Mouse (Mus musculus): Measurements from ENCODE around the gene Gk5. TPM values are rescaled to one million over a fixed set of nuclear protein-coding genes. Genes with fewer than 3 reads are reported as not detected.

Gene Gk5
- polyA plus RNA-seq, 1 experiment from 2014 or later, result 2.8 TPM

DNA sequence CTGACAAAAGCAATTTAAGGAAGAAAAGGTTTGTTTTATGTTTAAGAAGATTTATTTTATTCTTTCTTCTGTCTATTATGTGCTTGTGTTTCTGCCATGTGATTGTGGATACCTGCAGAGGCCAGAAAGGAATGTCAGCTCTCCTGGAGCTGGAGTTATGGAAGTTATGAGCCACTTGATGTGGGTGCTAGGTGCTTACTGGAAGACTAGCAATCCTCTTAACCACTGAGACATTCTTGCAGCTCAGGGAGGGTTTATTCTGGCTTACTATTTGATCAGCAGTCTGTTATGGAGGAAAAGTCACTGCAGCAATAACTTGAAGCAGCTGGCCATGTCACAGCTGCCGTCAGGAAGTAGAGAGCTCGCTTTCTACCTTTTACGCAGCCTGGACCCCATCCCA lies 84.5 kb downstream of the Gk5 start:
- ATAC-seq, result no peak
- Histone ChIP-seq H3K36me3 (ENCODE audit: control insufficient read depth, insufficient read depth) (no peaks in the 10 kb centered on the region), H3K27me3 (replicated peaks; ENCODE audit: control insufficient read depth, insufficient read depth, low read length) (no peaks in the 10 kb centered on the region), H3K9ac (replicated peaks; ENCODE audit: low read depth, low read length) (no peak overlapping the region), H3K27ac (ENCODE audit: low read length) (no peak overlapping the region), H3K4me1 (replicated peaks; ENCODE audit: control insufficient read depth, insufficient read depth, low read length) (no peaks in the 10 kb centered on the region), H3K9me3 (ENCODE audit: control insufficient read depth, low read length) (no peaks in the 10 kb centered on the region), H3K4me3 (replicated peaks; ENCODE audit: low read length) (no peak overlapping the region), H3K4me2 (ENCODE audit: low read length) (no peak overlapping the region)
- 97% methylated on average over 3 of the region's 3 CpGs for WGBS

GRCm38 (mm10) chr9:96207428-96207827 lies 88.3 kb downstream of the Gk5 start:
- Histone ChIP-seq H3K4me1 (replicated peaks; ENCODE audit: control insufficient read depth, insufficient read depth, low read length) (no peaks in the 10 kb centered on the region), H3K9ac (replicated peaks; ENCODE audit: low read depth, low read length) (no peak overlapping the region), H3K4me2 (ENCODE audit: low read length) (no peak overlapping the region), H3K9me3 (ENCODE audit: control insufficient read depth, low read length) (no peaks in the 10 kb centered on the region), H3K27me3 (replicated peaks; ENCODE audit: control insufficient read depth, insufficient read depth, low read length) (no peaks in the 10 kb centered on the region), H3K4me3 (replicated peaks; ENCODE audit: low read length) (no peak overlapping the region), H3K27ac (ENCODE audit: low read length) (no peak overlapping the region), H3K36me3 (ENCODE audit: control insufficient read depth, insufficient read depth) (no peaks in the 10 kb centered on the region)
- WGBS, result 98% methylated on average over 3 of the region's 3 CpGs
- no peak for ATAC-seq

DNA sequence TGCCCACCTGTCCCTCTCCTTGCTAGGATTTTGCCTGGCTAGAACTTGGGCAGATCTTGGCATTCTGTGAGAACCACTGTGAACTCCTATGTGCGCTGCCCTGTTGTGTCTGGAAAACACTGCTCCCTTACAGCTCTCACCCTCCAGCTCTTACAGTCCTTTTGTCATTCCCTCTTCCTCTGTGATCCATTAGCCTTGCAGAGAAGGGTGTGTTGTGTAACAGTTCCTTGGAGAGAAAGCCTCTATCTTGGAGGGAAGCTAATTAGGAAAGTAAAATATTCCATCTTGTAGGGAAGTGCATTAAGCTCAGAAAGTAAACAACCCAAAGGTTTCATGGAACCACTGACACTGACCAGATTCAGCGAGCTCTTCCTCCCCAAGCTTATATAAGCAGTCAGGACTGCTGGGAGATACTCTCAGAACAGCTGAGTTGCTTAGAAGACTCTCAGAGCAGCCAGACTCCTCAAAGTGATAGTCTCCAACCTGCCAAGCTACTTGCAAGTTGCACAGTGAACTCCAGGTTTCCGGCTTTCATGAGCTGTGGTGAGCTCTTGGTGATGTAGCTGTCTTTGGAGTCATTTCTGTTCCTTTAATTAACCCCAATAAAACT lies 94.0 kb downstream of the Gk5 start:
- Histone ChIP-seq H3K4me2 (ENCODE audit: low read length) (no peak overlapping the region), H3K4me3 (replicated peaks; ENCODE audit: low read length) (no peak overlapping the region), H3K9me3 (ENCODE audit: control insufficient read depth, low read length) (no peaks in the 10 kb centered on the region), H3K27ac (ENCODE audit: low read length) (no peak overlapping the region), H3K4me1 (replicated peaks; ENCODE audit: control insufficient read depth, insufficient read depth, low read length) (no peaks in the 10 kb centered on the region), H3K9ac (replicated peaks; ENCODE audit: low read depth, low read length) (no peak overlapping the region), H3K27me3 (replicated peaks; ENCODE audit: control insufficient read depth, insufficient read depth, low read length) (no peaks in the 10 kb centered on the region), H3K36me3 (ENCODE audit: control insufficient read depth, insufficient read depth) (no peaks in the 10 kb centered on the region)
- ATAC-seq, result no peak
- 85% methylated on average over 3 of the region's 3 CpGs for WGBS

DNA sequence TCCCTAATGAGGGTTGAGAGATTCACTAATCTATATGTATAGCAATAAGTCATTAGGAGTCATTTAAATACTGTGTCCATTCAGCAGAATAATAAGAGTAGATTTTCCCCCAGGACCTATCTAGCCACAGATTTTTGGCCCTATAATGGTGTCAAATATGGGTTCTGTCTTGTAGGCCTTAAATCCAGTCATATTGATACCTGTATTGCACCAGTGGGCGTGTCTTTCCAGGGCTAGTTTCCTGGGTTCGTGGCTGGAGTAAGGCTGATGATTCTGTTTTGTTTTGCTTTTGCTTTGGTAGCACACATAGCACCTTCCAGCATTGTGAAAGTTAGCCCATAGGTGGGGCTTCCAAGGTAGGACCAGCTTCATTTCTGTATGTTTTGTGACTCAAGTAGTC lies 95.0 kb downstream of the Gk5 start:
- Histone ChIP-seq H3K9me3 (ENCODE audit: control insufficient read depth, low read length) (no peaks in the 10 kb centered on the region), H3K4me3 (replicated peaks; ENCODE audit: low read length) (no peak overlapping the region), H3K27ac (ENCODE audit: low read length) (no peak overlapping the region), H3K4me1 (replicated peaks; ENCODE audit: control insufficient read depth, insufficient read depth, low read length) (no peaks in the 10 kb centered on the region; the same call in 1 of the 2 replicates), H3K9ac (replicated peaks; ENCODE audit: low read depth, low read length) (no peak overlapping the region), H3K27me3 (replicated peaks; ENCODE audit: control insufficient read depth, insufficient read depth, low read length) (no peaks in the 10 kb centered on the region), H3K4me2 (ENCODE audit: low read length) (no peak overlapping the region), H3K36me3 (ENCODE audit: control insufficient read depth, insufficient read depth) (no peaks in the 10 kb centered on the region)
- WGBS, result 96% methylated on average over 2 of the region's 2 CpGs
- no peak for ATAC-seq

- Histone ChIP-seq H3K27ac (ENCODE audit: low read length) (no peak overlapping the region), H3K4me2 (ENCODE audit: low read length) (no peak overlapping the region), H3K9ac (replicated peaks; ENCODE audit: low read depth, low read length) (no peak overlapping the region), H3K9me3 (ENCODE audit: control insufficient read depth, low read length) (no peaks in the 10 kb centered on the region), H3K4me1 (replicated peaks; ENCODE audit: control insufficient read depth, insufficient read depth, low read length) (no peaks in the 10 kb centered on the region; the same call in 1 of the 2 replicates), H3K27me3 (replicated peaks; ENCODE audit: control insufficient read depth, insufficient read depth, low read length) (no peaks in the 10 kb centered on the region), H3K4me3 (replicated peaks; ENCODE audit: low read length) (no peak overlapping the region), H3K36me3 (ENCODE audit: control insufficient read depth, insufficient read depth) (no peaks in the 10 kb centered on the region)
- 86% methylated on average over 1 of the region's 1 CpGs for WGBS
- no peak for ATAC-seq
Observed at GRCm38 (mm10) chr9:96217299-96217698, 98.1 kb downstream of the Gk5 start.

- no peak for ATAC-seq
- H3K4me1 ChIP-seq (replicated peaks; ENCODE audit: control insufficient read depth, insufficient read depth, low read length), result no peaks in the 10 kb centered on the region; the same call in 1 of the 2 replicates
- H3K4me3 ChIP-seq (replicated peaks; ENCODE audit: low read length), result no peak overlapping the region
- no peaks in the 10 kb centered on the region for H3K36me3 ChIP-seq (ENCODE audit: control insufficient read depth, insufficient read depth)
- no peak overlapping the region for H3K27ac ChIP-seq (ENCODE audit: low read length)
- H3K27me3 ChIP-seq (replicated peaks; ENCODE audit: control insufficient read depth, insufficient read depth, low read length), result no peaks in the 10 kb centered on the region
- no peak overlapping the region for H3K9ac ChIP-seq (replicated peaks; ENCODE audit: low read depth, low read length)
- no peak overlapping the region for H3K4me2 ChIP-seq (ENCODE audit: low read length)
- no peaks in the 10 kb centered on the region for H3K9me3 ChIP-seq (ENCODE audit: control insufficient read depth, low read length)
Observed at GRCm38 (mm10) chr9:96217799-96218198, 98.6 kb downstream of the Gk5 start.

GRCm38 (mm10) chr9:96219114-96219669 lies 100.0 kb downstream of the Gk5 start:
- H3K36me3 ChIP-seq (ENCODE audit: control insufficient read depth, insufficient read depth), result no peaks in the 10 kb centered on the region
- WGBS, result 67% methylated on average over 2 of the region's 2 CpGs
- H3K27ac ChIP-seq (ENCODE audit: low read length), result 0 out of 2 replicates have a peak overlapping the region, but pooled peaks have one; percentile 24
- H3K27me3 ChIP-seq (replicated peaks; ENCODE audit: control insufficient read depth, insufficient read depth, low read length), result no peaks in the 10 kb centered on the region
- H3K9me3 ChIP-seq (ENCODE audit: control insufficient read depth, low read length), result no peaks in the 10 kb centered on the region
- H3K4me3 ChIP-seq (replicated peaks; ENCODE audit: low read length), result no peak overlapping the region
- ATAC-seq, result peak; percentile 83
- H3K9ac ChIP-seq (replicated peaks; ENCODE audit: low read depth, low read length), result no peak overlapping the region
- H3K4me1 ChIP-seq (replicated peaks; ENCODE audit: control insufficient read depth, insufficient read depth, low read length), result no peaks in the 10 kb centered on the region; the same call in 1 of the 2 replicates
- H3K4me2 ChIP-seq (ENCODE audit: low read length), result no peak overlapping the region

DNA sequence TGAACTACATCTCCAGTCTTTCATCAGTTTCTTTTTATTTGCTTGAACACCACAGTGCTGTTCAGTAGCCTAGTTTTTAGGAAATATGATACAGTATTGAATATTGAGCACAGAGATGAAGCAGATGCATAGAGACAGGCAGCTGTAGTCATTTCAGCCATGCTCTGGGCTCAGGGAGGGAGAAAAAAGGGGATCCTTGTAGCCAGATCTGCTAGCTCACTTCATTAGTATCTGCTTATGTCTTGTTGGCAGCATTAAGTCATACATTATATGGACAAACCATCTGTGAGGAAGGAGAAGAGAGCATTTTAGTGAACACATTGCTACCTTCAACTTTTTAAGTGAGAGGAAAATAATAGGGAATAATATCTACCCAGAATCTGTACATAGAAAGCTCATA lies 101.3 kb downstream of the Gk5 start:
- Histone ChIP-seq H3K4me2 (ENCODE audit: low read length) (no peak overlapping the region), H3K4me3 (replicated peaks; ENCODE audit: low read length) (no peak overlapping the region), H3K36me3 (ENCODE audit: control insufficient read depth, insufficient read depth) (no peaks in the 10 kb centered on the region), H3K27me3 (replicated peaks; ENCODE audit: control insufficient read depth, insufficient read depth, low read length) (no peaks in the 10 kb centered on the region), H3K27ac (ENCODE audit: low read length) (no peak overlapping the region; the same call in 1 of the 2 replicates), H3K4me1 (replicated peaks; ENCODE audit: control insufficient read depth, insufficient read depth, low read length) (no peaks in the 10 kb centered on the region; the same call in 1 of the 2 replicates), H3K9me3 (ENCODE audit: control insufficient read depth, low read length) (no peaks in the 10 kb centered on the region), H3K9ac (replicated peaks; ENCODE audit: low read depth, low read length) (no peak overlapping the region)
- peak; percentile 81 for ATAC-seq

DNA sequence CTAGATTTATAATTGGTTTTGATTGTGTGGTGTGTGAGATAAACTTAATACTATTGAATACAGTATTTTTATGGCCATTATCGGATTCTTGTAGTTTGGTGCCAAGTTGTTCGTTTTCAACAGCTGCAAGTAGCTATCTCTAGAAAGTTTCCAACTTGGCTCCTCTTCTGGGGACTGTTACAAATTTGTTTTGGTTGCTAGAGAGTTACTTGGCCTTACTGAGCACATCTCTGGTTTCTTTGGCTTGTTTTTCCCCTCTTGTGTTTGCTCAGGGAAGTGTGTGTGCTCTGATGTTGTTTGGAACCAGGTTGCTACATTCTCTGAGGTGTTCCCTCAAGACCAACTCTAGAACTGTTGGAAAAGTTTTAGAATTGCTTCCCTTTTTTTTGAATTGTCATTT lies 104.1 kb downstream of the Gk5 start:
- H3K4me1 ChIP-seq (replicated peaks; ENCODE audit: control insufficient read depth, insufficient read depth, low read length), result no peaks in the 10 kb centered on the region; the same call in 1 of the 2 replicates
- WGBS, result 83% methylated on average over 2 of the region's 2 CpGs
- H3K9ac ChIP-seq (replicated peaks; ENCODE audit: low read depth, low read length), result no peak overlapping the region
- no peaks in the 10 kb centered on the region for H3K27me3 ChIP-seq (replicated peaks; ENCODE audit: control insufficient read depth, insufficient read depth, low read length)
- ATAC-seq, result no peak
- no peak overlapping the region for H3K4me3 ChIP-seq (replicated peaks; ENCODE audit: low read length)
- H3K27ac ChIP-seq (ENCODE audit: low read length), result no peak overlapping the region
- H3K36me3 ChIP-seq (ENCODE audit: control insufficient read depth, insufficient read depth), result no peaks in the 10 kb centered on the region
- H3K4me2 ChIP-seq (ENCODE audit: low read length), result no peak overlapping the region
- H3K9me3 ChIP-seq (ENCODE audit: control insufficient read depth, low read length), result no peaks in the 10 kb centered on the region

DNA sequence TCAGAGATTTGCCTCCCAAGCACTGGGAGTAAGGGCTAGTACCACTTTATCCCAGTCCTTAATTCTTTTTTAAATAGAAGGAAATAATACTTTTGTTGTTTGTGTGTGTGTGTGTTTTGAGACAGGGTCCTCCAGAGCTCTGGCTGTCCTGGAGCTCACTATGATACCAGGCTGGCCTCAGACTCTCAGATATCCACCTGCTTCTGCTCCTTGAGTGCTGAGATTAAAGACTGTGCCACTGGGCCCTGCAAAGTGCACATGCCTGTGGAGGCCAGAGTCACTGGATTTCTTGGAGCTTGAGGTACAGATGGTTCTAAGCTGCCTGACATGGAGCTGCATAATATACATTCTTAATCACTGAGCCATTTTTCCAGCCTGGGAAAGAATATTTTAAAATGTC lies 109.1 kb downstream of the Gk5 start:
- Histone ChIP-seq H3K4me3 (replicated peaks; ENCODE audit: low read length) (no peak overlapping the region), H3K27me3 (replicated peaks; ENCODE audit: control insufficient read depth, insufficient read depth, low read length) (no peaks in the 10 kb centered on the region), H3K4me1 (replicated peaks; ENCODE audit: control insufficient read depth, insufficient read depth, low read length) (no peaks in the 10 kb centered on the region), H3K9me3 (ENCODE audit: control insufficient read depth, low read length) (no peaks in the 10 kb centered on the region), H3K9ac (replicated peaks; ENCODE audit: low read depth, low read length) (no peak overlapping the region), H3K4me2 (ENCODE audit: low read length) (no peak overlapping the region), H3K27ac (ENCODE audit: low read length) (no peak overlapping the region), H3K36me3 (ENCODE audit: control insufficient read depth, insufficient read depth) (no peaks in the 10 kb centered on the region)
- ATAC-seq, result no peak

Measured in forebrain, embryonic 16.5 days (tissue).